Mouse (Mus musculus): Measurements from ENCODE around the gene Pgls. TPM values are rescaled to one million over a fixed set of nuclear protein-coding genes. Genes with fewer than 3 reads are reported as not detected.

Pgls gene
- total RNA-seq, 2 experiments from 2014 or later = 19.3 to 28.6 TPM

DNA sequence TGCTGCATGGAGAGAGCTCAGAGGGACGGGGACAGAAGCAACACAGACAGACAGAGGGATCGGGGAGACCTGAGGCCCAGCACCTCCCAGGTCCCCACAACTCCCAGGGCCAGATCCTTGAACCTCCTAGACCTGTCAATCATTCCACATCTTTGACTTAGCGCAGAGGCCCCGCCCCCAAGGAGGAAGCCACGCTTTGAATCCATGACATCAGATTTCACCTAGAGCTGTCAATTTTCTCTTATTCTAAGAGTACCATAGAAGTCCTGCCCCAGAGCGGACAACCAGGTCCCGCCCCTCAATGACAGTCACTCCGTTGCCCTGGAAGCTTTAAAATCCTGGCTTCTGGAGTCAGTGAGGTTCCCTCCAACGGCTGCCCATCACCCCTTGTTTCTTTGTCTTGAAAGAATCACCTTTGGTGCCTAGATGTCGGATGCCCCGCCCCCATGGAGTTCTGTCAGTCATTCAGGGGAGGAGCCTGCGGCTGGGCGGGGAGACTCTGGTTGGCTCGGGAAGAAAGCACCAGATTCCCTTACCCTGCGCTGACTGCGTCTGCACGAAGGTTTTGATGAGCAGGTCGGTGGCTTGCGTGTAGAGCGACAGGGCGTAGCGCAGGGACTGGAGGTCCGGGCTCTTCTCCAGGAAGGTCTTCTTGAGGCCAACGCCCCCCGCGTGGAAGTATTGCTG lies 42.1 kb downstream of the Pgls start:
- intact Hi-C loops (cut with DNase I) = loop anchor here (1.0 to 10.0 kb wide), 2 partner anchors 71 to 189 kb away; no protein-coding TSS in a partner anchor
- peak overlapping the region; percentile 13; the same call in 1 of the 2 replicates for H3K4me3 ChIP-seq
- TF ChIP-seq CTCF (IDR thresholded peaks at IDR 0.05) = no peak
- H3K27ac ChIP-seq = no peak overlapping the region
- peak; percentile 68 for DNase-seq

GRCm38 (mm10) chr8:71637149-71638095 lies 45.4 kb downstream of the Pgls start:
- Histone ChIP-seq H3K4me3 (no peak overlapping the region), H3K27ac (no peak overlapping the region)
- DNase-seq = no peak
- TF ChIP-seq CTCF (IDR thresholded peaks at IDR 0.05) = no peak
- intact Hi-C loops (cut with DNase I) = loop anchor here (10.0 kb wide), 1 partner anchor 193 kb away; no protein-coding TSS in a partner anchor

DNA sequence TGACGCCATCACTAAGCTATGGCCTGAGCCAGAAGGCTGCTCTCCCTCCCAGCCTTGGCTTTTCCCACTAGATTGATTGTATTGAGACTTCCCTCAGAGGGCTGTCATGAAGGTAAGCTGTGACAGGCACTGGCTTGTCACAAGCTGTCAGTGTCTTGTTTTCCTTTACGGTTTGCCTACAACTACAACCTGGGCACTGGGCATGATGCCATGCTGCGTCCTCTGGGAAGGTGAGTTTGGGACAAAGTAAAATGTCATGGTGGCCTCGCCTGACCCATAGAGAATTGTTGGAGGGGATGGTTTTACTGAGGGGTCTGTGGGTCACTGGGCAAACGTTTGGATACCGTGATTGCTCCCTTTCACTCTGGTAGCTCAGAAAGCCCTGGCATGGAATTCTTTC lies 46.3 kb downstream of the Pgls start:
- TF ChIP-seq CTCF (IDR thresholded peaks at IDR 0.05) = no peak
- Histone ChIP-seq H3K27ac (no peak overlapping the region), H3K4me3 (no peak overlapping the region)
- intact Hi-C loops (cut with DNase I) = loop anchor here (10.0 kb wide), 1 partner anchor 194 kb away; no protein-coding TSS in a partner anchor
- no peak for DNase-seq

- TF ChIP-seq CTCF (IDR thresholded peaks at IDR 0.05) = no peak
- intact Hi-C loops (cut with DNase I) = loop anchor here (10.0 kb wide), 1 partner anchor 195 kb away; no protein-coding TSS in a partner anchor
- DNase-seq = no peak
- no peak overlapping the region for H3K4me3 ChIP-seq
- H3K27ac ChIP-seq = no peak overlapping the region
Measured at GRCm38 (mm10) chr8:71639318-71639717, 47.3 kb downstream of the Pgls start.

DNA sequence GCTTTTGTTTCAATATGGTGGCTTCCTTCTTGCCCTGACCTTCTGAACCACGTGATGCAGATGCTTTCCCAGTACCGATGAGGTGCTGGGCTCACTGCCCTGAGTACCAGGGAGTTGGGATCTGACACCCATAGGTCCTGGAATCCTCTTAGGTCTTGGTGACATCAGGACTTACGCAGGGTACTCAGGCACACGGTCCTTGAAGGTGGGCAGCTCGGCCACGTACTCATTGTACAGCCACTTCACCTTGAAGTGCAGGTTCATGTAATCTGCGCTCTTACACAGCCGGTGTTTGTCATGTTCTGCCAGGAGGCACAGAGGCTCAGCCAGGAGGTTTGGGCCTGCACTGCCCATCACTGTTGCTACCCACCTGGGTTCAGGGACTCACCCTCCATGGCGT lies 53.5 kb downstream of the Pgls start:
- H3K4me3 ChIP-seq = no peak overlapping the region
- intact Hi-C loops (cut with DNase I) = no loop called here
- TF ChIP-seq CTCF (IDR thresholded peaks at IDR 0.05) = no peak

More for the DNA sequence above, 53.5 kb downstream of the Pgls start:
- no peak for DNase-seq
- no peak overlapping the region for H3K27ac ChIP-seq

Small RNAs within 50 kb of the gene (microRNA-seq; reads per million reads assigned to microRNA genes)
- gene Mir6769b = not detected

Other genes starting within 250 kb of the Pgls start
- gene Use1, start 225.3 kb upstream of the Pgls start, total RNA-seq (2021) = 100 to 1,000 TPM in 1 of 2 experiments, 10 to 100 TPM in 1; 79.7 to 104 TPM
- 1 to 10 TPM; 6.0 to 8.4 TPM for gene Ocel1, start 220.9 kb upstream of the Pgls start, total RNA-seq (2021)
- gene Nr2f6, start 210.2 kb upstream of the Pgls start, total RNA-seq (2021) = 10 to 100 TPM; 19.6 to 21.9 TPM
- 1 to 10 TPM; 6.4 to 9.3 TPM for gene Ushbp1, start 196.4 kb upstream of the Pgls start, total RNA-seq (2021)
- 10 to 100 TPM; 60.8 to 69.6 TPM for gene Babam1, start 195.3 kb upstream of the Pgls start, total RNA-seq (2021)
- gene Ankle1, start 186.2 kb upstream of the Pgls start, total RNA-seq (2021) = not detected
- gene Abhd8, start 128.5 kb upstream of the Pgls start, total RNA-seq (2021) = 10 to 100 TPM; 22.5 to 24.9 TPM
- 10 to 100 TPM; 59.1 to 84.3 TPM for gene Mrpl34, start 127.2 kb upstream of the Pgls start, total RNA-seq (2021)
- 10 to 100 TPM; 26.8 to 31.1 TPM for gene Dda1, start 123.0 kb upstream of the Pgls start, total RNA-seq (2021)
- gene Ano8, start 106.2 kb upstream of the Pgls start, total RNA-seq (2021) = 10 to 100 TPM; 16.0 to 17.0 TPM
- 10 to 100 TPM; 10.1 to 10.7 TPM for gene Gtpbp3, start 104.1 kb upstream of the Pgls start, total RNA-seq (2021)
- gene Plvap, start 80.4 kb upstream of the Pgls start, total RNA-seq (2021) = 10 to 100 TPM in 1 of 2 experiments, 1 to 10 TPM in 1; 9.3 to 11.6 TPM
- gene Ccdc194, start 66.5 kb upstream of the Pgls start, total RNA-seq (2021) = not detected
- gene Bst2, start 54.7 kb upstream of the Pgls start, total RNA-seq (2021) = 1 to 10 TPM; 4.3 to 8.3 TPM
- 10 to 100 TPM; 21.5 to 27.7 TPM for gene Mvb12a, start 49.3 kb upstream of the Pgls start, total RNA-seq (2021)
- not detected for gene Tmem221, start 33.3 kb upstream of the Pgls start, total RNA-seq (2021)
- not detected for gene Nxnl1, start 25.6 kb upstream of the Pgls start, total RNA-seq (2021)
- gene Slc27a1, start 23.3 kb upstream of the Pgls start, total RNA-seq (2021) = 100 to 1,000 TPM in 1 of 2 experiments, 10 to 100 TPM in 1; 57.2 to 116 TPM
- gene Fam129c, start 5.5 kb downstream of the Pgls start, total RNA-seq (2021) = 1 to 10 TPM in 1 of 2 experiments, under 1 TPM in 1; 0.79 to 1.4 TPM
- gene Colgalt1, start 18.8 kb downstream of the Pgls start, total RNA-seq (2021) = 10 to 100 TPM; 39.6 to 44.3 TPM
- gene Unc13a, start 79.6 kb downstream of the Pgls start, total RNA-seq (2021) = not detected
- 1 to 10 TPM; 2.1 to 2.5 TPM for gene Jak3, start 84.1 kb downstream of the Pgls start, total RNA-seq (2021)
- gene Insl3, start 97.0 kb downstream of the Pgls start, total RNA-seq (2021) = 1 to 10 TPM in 1 of 2 experiments, not detected in 1; 1.4 TPM
- 1 to 10 TPM; 2.1 to 2.9 TPM for gene B3gnt3, start 109.6 kb downstream of the Pgls start, total RNA-seq (2021)
- gene Fcho1, start 133.5 kb downstream of the Pgls start, total RNA-seq (2021) = not detected

Measured in gastrocnemius, adult 2 months (tissue).